Mouse (Mus musculus): Measurements from ENCODE around the gene Tfap2c. TPM values are rescaled to one million over a fixed set of nuclear protein-coding genes. Genes with fewer than 3 reads are reported as not detected.

Tfap2c gene
- not detected in 4 replicates for total RNA-seq (2023)

DNA sequence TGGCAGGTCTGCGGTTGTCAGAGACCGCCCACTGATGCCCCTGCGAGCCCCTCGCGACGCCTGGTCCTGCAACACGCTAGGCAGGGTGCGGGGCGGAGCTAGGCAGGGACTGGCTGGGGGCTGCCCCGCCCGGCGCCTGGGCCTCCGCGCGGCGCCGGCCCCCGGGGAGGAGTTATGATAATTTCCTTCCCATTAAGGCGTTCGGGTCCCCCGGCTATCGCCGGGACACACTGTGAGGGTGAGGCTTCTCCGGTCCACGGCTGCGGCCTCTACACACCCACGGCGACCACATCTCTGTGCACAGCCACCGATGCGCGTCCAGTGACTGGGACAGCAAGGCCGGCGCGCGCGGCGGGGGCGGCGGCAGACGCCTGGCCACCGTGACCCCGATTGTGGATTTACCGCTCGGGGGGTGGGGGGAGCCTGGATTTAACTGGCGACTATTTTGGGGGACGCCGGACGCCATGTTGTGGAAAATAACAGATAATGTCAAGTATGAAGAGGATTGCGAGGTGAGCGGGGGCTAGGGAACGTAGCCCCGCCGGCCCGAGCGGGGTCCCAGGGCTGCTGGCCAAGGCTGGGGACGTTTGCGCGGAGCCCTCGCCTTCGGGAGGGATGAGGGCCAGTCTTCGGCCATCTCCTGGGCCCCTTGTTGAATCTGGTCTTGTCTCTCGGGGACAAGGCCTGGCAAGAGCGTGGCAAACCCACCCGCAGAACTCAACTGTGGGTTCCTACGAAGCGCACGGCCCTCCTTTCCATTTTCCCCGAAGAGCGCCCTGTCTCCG lies at the start of gene Tfap2c:
Gene Tfap2c, plus strand, starts transcription at position 223 of the 785 bp plus-strand sequence.

Other genes starting within 250 kb of the Tfap2c start
- 8.5 to 10.8 TPM (median 10.0 TPM) in 4 replicates for gene Fam210b, start 204.0 kb upstream of the Tfap2c start, total RNA-seq (2023)
- 5.1 to 7.8 TPM (median 6.8 TPM) in 4 replicates for gene Aurka, start 179.1 kb upstream of the Tfap2c start, total RNA-seq (2023)
- gene Cstf1, start 178.9 kb upstream of the Tfap2c start, total RNA-seq (2023), result 33.0 to 37.6 TPM (median 35.2 TPM) in 4 replicates
- 2.8 to 3.4 TPM (median 3.3 TPM) in 4 replicates for gene Cass4, start 155.8 kb upstream of the Tfap2c start, total RNA-seq (2023)
- gene Rtf2, start 109.0 kb upstream of the Tfap2c start, total RNA-seq (2023), result 75.6 to 81.5 TPM (median 79.6 TPM) in 4 replicates
- gene Gcnt7, start 91.0 kb upstream of the Tfap2c start, total RNA-seq (2023), result not detected in 4 replicates
- 8.1 to 11.6 TPM (median 9.2 TPM) in 4 replicates for gene Fam209, start 77.1 kb upstream of the Tfap2c start, total RNA-seq (2023)

Measured in B cell, adult 62 days (primary cell).